Mouse (Mus musculus): ENCODE results near the gene Dact2. TPM values are rescaled to one million over a fixed set of nuclear protein-coding genes. Genes with fewer than 3 reads are reported as not detected.

Gene Dact2
- total and polyA plus RNA-seq, 3 experiments, result not detected

GRCm38 (mm10) chr17:14246266-14246665, 42.2 kb upstream of the Dact2 start:
- no peak overlapping the region for H3K9ac ChIP-seq (ENCODE audit: control insufficient read depth, low read depth, low read length, poor library complexity, severe bottlenecking)
- no peaks in the 10 kb centered on the region for H3K36me3 ChIP-seq (ENCODE audit: control insufficient read depth in 1 of 2, insufficient read depth in 2 of 2, low read length in 2 of 2)
- no peaks in the 10 kb centered on the region for H3K79me2 ChIP-seq (ENCODE audit: control insufficient read depth, insufficient read depth, low read length, poor library complexity)
- no peaks in the 10 kb centered on the region for H3K4me1 ChIP-seq (ENCODE audit: control insufficient read depth in 1 of 2, insufficient read depth in 2 of 2, low read length in 2 of 2)
- H3K27me3 ChIP-seq (ENCODE audit: control insufficient read depth in 1 of 2, insufficient read depth in 2 of 2, low read length in 2 of 2), result no peaks in the 10 kb centered on the region
- DNase-seq (ENCODE audit: low read depth, low spot score), result no peak
- H3K9me3 ChIP-seq (replicated peaks; ENCODE audit: insufficient read depth, low read length), result no peaks in the 10 kb centered on the region
- H3K27ac ChIP-seq (ENCODE audit: control insufficient read depth, low read depth, low read length), result no peak overlapping the region
- TF ChIP-seq UBTF (IDR thresholded peaks at IDR 0.05; ENCODE audit: borderline replicate concordance, insufficient read depth, low read depth, low read length) (no peak), KAT2A (conservative IDR thresholded peaks at IDR 0.05; ENCODE audit: low read depth, low read length) (no peak), ETS1 (IDR thresholded peaks at IDR 0.05; ENCODE audit: low read depth, low read length) (no peak), MAFK (IDR thresholded peaks at IDR 0.05; ENCODE audit: borderline replicate concordance, low read depth, low read length) (no peak), EP300 (IDR thresholded peaks at IDR 0.05; ENCODE audit: low read depth in 1 of 2, low read length in 2 of 2) (no peak), RAD21 (IDR thresholded peaks at IDR 0.05; ENCODE audit: low read depth, low read length) (no peak), E2F4 (IDR thresholded peaks at IDR 0.05; ENCODE audit: borderline replicate concordance, low read depth, low read length) (no peak), SMC3 (IDR thresholded peaks at IDR 0.05; ENCODE audit: low read depth, low read length) (no peak), CHD2 (IDR thresholded peaks at IDR 0.05; ENCODE audit: low read length) (no peak), BHLHE40 (IDR thresholded peaks at IDR 0.05; ENCODE audit: borderline replicate concordance, low read depth, low read length) (no peak), ZNF384 (IDR thresholded peaks at IDR 0.05; ENCODE audit: low read depth, low read length) (no peak), NRF1 (IDR thresholded peaks at IDR 0.05; ENCODE audit: insufficient read depth, low read depth, low read length, poor library complexity, severe bottlenecking) (no peak), GATA1 (IDR thresholded peaks at IDR 0.05; ENCODE audit: low read depth, low read length) (no peak)
- no peak overlapping the region for H3K4me3 ChIP-seq (ENCODE audit: control insufficient read depth in 1 of 2, insufficient read depth in 1 of 2, low read depth in 2 of 2, low read length in 2 of 2)

- H3K9me3 ChIP-seq (replicated peaks; ENCODE audit: insufficient read depth, low read length), result no peaks in the 10 kb centered on the region
- H3K4me1 ChIP-seq (ENCODE audit: control insufficient read depth in 1 of 2, insufficient read depth in 2 of 2, low read length in 2 of 2), result no peaks in the 10 kb centered on the region
- no peak overlapping the region for H3K27ac ChIP-seq (ENCODE audit: control insufficient read depth, low read depth, low read length)
- H3K9ac ChIP-seq (ENCODE audit: control insufficient read depth, low read depth, low read length, poor library complexity, severe bottlenecking), result no peak overlapping the region
- H3K27me3 ChIP-seq (ENCODE audit: control insufficient read depth in 1 of 2, insufficient read depth in 2 of 2, low read length in 2 of 2), result no peaks in the 10 kb centered on the region
- no peaks in the 10 kb centered on the region for H3K36me3 ChIP-seq (ENCODE audit: control insufficient read depth in 1 of 2, insufficient read depth in 2 of 2, low read length in 2 of 2)
- no peak overlapping the region for H3K4me3 ChIP-seq (ENCODE audit: control insufficient read depth in 1 of 2, insufficient read depth in 1 of 2, low read depth in 2 of 2, low read length in 2 of 2)
- TF ChIP-seq TCF12 (IDR thresholded peaks at IDR 0.05; ENCODE audit: low read depth, low read length) (no peak), MAZ (IDR thresholded peaks at IDR 0.05; ENCODE audit: low read depth, low read length) (no peak), MYB (IDR thresholded peaks at IDR 0.05; ENCODE audit: low read depth, low read length) (no peak)
- no peaks in the 10 kb centered on the region for H3K79me2 ChIP-seq (ENCODE audit: control insufficient read depth, insufficient read depth, low read length, poor library complexity)
- DNase-seq (ENCODE audit: low read depth, low spot score), result no peak
These were observed 40.3 kb upstream of the Dact2 start for GRCm38 (mm10) chr17:14244195-14244965.
